Mouse (Mus musculus) left cerebral cortex, postnatal 36 days (tissue): ENCODE results near the gene Bglap2. TPM values are rescaled to one million over a fixed set of nuclear protein-coding genes. Genes with fewer than 3 reads are reported as not detected.
"Not testable (repeated sequence)": the region's sequence is repeated elsewhere in the genome, so short reads cannot be mapped to it uniquely, and the experiment has no call there.

Experiments
- DNase-seq, 2 experiments: peaks; one replicate each; pipeline ENCODE4 v3.0.0; 2021 to 2022; ENCODE audit warnings: low spot score in 2 of 2, mixed read lengths in 1 of 2
- intact Hi-C: fragments of 180-260 bp; cut with DNase I; formaldehyde crosslinking; loops from one replicate; pipeline ENCODE4 v1.15.1; 2025
- total RNA-seq, 2 experiments: library from RNA; stranded (reverse); gene quantifications; 2 replicates each; pipeline ENCODE4 v1.2.3; 2021

The Bglap2 gene
- total RNA-seq, 2 experiments from 2014 or later, result 2.6 to 2.7 TPM

GRCm38 (mm10) chr3:88395742-88396141 lies 17.2 kb upstream of the Bglap2 start:
- no peak for DNase-seq
- intact Hi-C loops, result no loop called here

- intact Hi-C loops, result no loop called here
These were observed 16.8 kb upstream of the Bglap2 start for GRCm38 (mm10) chr3:88395288-88395687.

GRCm38 (mm10) chr3:88393776-88394375 lies 15.4 kb upstream of the Bglap2 start:
- intact Hi-C loops, result no loop called here
- no peak for DNase-seq

More at GRCm38 (mm10) chr3:88395288-88395687, 16.8 kb upstream of the Bglap2 start:
- DNase-seq, result no peak

GRCm38 (mm10) chr3:88384364-88384763 lies 5.9 kb upstream of the Bglap2 start, which contains the start of gene Bglap:
Bglap (minus strand) TSS chr3:88384464.
- DNase-seq, result no peak
- intact Hi-C loops, result no loop called here

GRCm38 (mm10) chr3:88382383-88382782 lies 3.9 kb upstream of the Bglap2 start:
- DNase-seq, intact Hi-C loops: not testable (repeated sequence)

GRCm38 (mm10) chr3:88381389-88382315 lies 3.2 kb upstream of the Bglap2 start:
- intact Hi-C loops, DNase-seq: not testable (repeated sequence)

- DNase-seq, intact Hi-C loops: not testable (repeated sequence)
These were observed 1.9 kb downstream of the Bglap2 start for GRCm38 (mm10) chr3:88376644-88377043.

- intact Hi-C loops, DNase-seq: not testable (repeated sequence)
These were observed 2.5 kb downstream of the Bglap2 start for GRCm38 (mm10) chr3:88375750-88376626.

GRCm38 (mm10) chr3:88372643-88373042 lies 5.9 kb downstream of the Bglap2 start, which contains the start of gene Bglap3:
Bglap3 (minus strand) TSS chr3:88372743.
- DNase-seq, intact Hi-C loops: not testable (repeated sequence)

- intact Hi-C loops, DNase-seq: not testable (repeated sequence)
These were observed 10.0 kb downstream of the Bglap2 start for GRCm38 (mm10) chr3:88368511-88368910.

GRCm38 (mm10) chr3:88367517-88367916 lies 11.0 kb downstream of the Bglap2 start:
- intact Hi-C loops, DNase-seq: not testable (repeated sequence)

GRCm38 (mm10) chr3:88366830-88367428 lies 11.6 kb downstream of the Bglap2 start:
- intact Hi-C loops, result not testable (repeated sequence)
- DNase-seq, result peak; percentile 72 to 75

GRCm38 (mm10) chr3:88365705-88366361 lies 12.7 kb downstream of the Bglap2 start:
- intact Hi-C loops, result no loop called here
- DNase-seq, result peak in 1 of 2 experiments; percentile 43

- no peak for DNase-seq
These were observed 14.2 kb downstream of the Bglap2 start, which contains the start of gene Paqr6 for GRCm38 (mm10) chr3:88364337-88364736. Paqr6 (plus strand) TSS chr3:88364584.

GRCm38 (mm10) chr3:88363700-88364099 lies 14.8 kb downstream of the Bglap2 start:
- intact Hi-C loops, result no loop called here
- no peak for DNase-seq

More at GRCm38 (mm10) chr3:88364337-88364736, 14.2 kb downstream of the Bglap2 start, which contains the start of gene Paqr6:
- intact Hi-C loops, result no loop called here

GRCm38 (mm10) chr3:88361612-88362313 lies 16.7 kb downstream of the Bglap2 start:
- intact Hi-C loops, result no loop called here
- no peak for DNase-seq

- no peak for DNase-seq
- intact Hi-C loops, result no loop called here
These were observed 17.4 kb downstream of the Bglap2 start for GRCm38 (mm10) chr3:88361096-88361495.

GRCm38 (mm10) chr3:88359989-88360388 lies 18.5 kb downstream of the Bglap2 start:
- no peak for DNase-seq
- intact Hi-C loops, result no loop called here
